Mouse (Mus musculus) frontal cortex, postnatal 25 days (tissue): ENCODE data around the gene Blcap.
"Not testable (repeated sequence)": the region's sequence is repeated elsewhere in the genome, so short reads cannot be mapped to it uniquely, and the experiment has no call there.

Experiments
- DNase-seq, 2 experiments: peaks; one replicate each; pipeline ENCODE4 v3.0.0; 2022; ENCODE audit warnings: low spot score in 2 of 2

Blcap gene

DNA sequence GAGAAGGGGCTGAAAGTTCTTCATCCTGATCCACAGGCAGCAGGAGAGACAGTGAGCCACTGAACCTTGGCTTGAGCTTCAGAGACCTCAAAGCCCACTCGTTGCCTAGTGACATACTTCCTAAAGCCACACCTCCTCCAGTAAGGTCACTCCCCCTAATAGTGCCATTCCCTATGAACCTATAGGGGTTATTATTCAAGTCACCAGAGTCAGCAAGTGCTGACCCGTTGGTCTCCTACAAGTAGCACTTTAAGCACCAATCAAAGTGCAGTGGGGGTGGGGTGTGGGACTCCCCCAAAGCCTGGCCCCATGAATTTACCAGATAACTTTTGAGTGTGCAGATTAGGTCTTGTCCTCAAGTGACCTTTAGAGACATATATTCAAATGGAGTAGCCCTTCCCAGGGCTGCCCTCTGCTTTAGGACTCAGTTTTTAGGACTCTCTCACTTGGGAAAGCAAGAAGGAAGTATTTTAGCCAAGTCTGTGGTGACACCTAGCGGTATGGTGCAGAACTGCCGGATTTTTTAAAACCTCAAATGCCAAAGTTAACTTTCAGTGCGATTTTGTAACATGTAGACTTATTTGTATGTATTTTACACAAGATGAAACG is at the start of gene Blcap:
Gene Blcap (minus strand): TSS at position 51 of the 609 bp plus-strand sequence.
- DNase-seq, result peak; percentile 52 to 57

DNA sequence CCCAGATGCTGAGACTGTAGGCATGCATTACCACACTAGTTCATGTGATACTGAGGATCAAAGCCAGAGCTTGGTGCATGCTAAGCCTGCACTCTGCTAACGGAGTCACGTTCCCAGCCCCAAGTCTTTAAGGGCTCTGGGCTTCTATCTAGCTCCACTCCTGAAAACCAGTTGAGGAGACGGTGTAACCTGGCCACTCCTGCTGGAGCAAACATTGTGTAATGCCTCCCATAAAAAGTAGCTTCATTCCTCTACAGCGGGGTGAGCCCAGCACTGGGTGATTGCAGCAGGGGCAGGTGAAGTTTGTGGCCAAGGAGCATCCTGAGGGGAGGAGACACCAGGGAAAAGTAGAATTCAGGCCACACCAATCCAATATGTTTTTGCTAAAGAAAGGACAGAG is 47.3 kb upstream of the Blcap start:
- no peak for DNase-seq

DNA sequence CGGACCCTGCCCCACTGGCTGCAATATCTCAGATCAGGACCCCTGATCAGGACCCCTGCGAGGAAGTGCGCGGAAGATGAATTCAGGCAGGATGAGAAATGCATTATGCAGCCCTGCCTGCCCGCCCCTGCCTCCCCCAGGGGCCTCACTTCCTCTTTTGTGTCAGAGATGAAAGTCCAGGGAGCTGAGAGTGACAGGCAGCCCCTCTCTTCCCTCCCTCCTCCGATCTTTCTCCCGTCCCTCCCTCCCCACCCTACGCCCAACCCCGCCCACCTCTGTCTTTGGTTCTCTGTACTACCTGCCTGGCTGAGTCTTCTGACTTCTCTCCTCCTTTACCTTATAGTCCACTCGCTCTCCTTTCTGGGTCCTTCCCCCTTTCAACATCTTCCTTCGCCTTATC is 42.9 kb upstream of the Blcap start:
- DNase-seq, result no peak

DNA sequence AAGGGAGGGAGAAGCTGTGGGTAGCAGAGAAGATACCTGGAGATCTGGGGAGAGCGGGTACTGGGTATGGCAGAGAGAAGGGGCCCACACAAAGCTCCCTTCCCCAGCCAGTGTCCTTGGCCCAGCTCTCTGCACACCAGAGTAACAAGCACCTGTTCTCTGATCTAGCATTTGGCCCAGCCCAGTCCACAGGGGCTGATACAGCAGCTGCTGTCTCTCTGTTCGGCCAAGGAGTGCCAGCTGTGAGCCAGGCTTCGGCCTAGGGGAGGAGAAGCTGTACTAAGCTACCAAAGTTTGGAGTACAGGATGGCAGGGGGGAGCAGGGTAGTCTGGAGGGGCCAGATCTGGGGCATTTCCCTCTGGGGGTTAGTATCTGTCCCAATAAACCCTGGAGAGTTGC is 40.7 kb upstream of the Blcap start:
- DNase-seq, result no peak

DNA sequence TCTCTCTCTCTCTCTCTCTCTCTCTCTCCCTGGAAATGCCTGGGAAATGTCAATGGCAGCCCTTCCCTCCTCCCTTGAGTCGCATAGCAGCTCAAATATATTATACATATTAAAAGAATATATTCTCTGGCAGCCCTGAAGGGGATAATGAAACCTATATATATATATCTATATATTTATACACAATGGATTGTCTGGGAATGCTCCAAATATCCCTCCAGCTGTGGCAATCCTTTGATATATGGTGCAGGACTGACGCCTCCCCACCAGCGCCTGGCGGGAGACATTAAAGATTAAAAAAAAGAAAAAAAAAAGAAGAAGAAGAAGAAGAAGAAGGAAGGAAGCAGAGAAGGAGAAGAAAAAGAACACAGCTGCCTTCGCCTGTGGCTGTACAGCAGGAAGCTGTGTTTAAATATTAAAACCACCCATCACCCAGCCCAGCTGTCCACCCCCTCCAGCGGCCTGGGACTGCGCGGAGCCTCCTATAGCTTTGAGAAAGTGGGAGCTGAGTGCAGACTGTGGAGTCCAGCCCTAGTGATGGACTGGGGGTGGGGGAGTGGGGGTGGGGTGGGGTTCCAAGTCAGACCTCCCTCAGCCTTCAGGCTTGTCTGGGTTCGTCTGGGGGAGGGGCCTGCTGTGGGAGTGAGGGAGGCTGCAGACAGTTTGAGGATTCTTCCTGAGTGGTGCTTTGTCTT is 36.6 kb upstream of the Blcap start:
- DNase-seq, result no peak

DNA sequence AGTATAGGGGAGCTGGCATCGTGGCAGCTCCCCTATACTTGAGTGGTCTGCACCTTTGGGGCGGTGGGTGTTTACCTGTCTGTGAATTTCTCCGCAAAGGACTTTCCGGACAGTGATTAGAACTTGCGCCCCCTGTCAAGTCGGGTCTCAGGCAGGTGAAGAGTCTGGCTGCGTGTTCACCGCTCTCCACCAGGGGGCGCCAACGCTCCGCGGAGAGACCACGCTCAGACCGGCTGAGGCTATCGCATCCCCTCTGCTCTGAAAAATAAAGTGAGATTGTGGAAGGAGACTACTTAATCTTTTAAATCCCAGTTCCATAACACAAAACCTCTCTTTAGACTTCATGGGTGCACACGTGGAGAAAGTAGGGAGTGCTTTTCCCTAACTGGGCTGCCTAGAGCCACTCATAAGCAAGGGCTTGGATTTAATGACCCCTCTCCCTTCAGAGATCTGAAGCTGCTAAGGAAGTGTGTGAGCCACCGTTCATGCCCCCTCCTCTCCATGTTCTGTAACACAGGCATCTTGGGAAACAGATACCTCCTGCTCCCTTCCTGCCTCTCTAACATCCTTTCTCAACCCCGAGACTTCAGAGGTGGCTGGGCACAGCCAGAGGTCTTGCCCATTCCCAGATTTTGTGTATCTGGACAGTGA is 34.1 kb upstream of the Blcap start:
- DNase-seq, result peak; percentile 70 to 77

DNA sequence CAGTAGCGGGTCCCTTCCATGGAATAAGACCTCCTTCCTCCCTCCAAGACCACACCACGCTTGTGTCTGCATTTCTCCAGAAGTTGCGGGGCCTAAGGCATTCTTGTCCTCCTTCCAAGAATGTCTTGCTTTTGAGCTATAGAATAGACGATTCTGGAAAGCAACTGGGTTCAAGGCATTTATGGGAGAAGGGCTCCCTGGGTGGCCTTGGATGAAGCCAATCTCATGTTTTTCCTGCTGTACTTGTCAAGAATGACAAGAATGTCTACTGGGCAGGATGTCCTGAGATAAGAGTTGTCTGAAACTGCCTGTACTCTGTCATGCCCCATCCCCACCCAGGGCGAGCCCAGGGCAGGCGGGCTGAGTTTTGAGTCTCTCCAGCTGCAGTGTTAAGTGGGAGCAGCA is 30.4 kb upstream of the Blcap start:
- DNase-seq, result no peak

DNA sequence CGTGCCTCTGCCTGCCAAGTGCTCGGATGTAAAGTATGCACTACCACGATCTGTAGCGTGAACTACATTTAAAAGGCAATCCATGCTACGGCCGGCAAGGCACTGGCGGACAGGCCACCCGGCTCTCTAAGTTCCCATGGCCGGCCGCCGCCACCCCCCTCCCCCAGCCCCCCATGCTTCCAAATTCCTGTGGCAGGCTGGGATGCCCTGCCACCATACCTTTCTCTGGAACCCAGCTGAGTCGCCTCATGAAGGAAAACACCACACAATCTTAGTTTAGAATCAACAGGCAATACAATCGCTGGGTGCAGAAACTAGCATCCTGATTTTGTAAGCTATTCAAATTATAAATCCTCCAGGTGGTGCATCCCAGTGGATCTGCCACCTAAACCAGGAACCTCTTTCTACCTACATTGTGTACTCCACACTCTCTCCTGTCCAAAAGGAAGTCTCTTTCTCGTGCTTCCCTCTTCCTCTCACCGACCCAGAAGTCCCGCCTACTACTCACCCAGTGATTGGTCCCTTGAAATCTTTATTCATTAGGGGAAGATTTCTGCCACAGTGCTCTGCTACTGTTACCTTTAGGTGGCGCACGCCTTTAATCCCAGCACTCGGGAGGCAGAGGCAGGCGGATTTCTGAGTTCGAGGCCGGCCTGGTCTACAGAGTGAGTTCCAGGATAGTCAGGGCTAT is 25.9 kb upstream of the Blcap start:
- DNase-seq, result no peak

DNA sequence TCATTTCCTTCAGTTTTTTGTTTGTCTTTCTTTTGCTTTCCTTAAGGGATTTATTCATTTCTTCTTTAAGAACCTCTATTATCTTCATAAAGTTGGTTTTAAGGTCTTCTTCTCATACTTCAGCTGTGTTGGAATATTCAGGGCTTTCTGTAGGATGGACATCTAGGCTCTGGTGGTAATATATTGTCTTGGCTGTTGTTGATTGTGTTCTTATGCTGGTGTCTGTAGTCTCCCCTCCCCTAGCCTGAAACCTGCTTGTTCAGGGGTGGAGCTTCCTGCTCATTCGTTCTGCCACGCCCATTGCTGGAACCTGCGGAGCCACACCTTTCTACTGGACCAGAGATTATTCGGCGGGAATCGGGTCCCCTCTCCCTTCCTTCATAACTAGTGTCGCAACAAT is 14.3 kb upstream of the Blcap start:
- DNase-seq, result not testable (repeated sequence)

DNA sequence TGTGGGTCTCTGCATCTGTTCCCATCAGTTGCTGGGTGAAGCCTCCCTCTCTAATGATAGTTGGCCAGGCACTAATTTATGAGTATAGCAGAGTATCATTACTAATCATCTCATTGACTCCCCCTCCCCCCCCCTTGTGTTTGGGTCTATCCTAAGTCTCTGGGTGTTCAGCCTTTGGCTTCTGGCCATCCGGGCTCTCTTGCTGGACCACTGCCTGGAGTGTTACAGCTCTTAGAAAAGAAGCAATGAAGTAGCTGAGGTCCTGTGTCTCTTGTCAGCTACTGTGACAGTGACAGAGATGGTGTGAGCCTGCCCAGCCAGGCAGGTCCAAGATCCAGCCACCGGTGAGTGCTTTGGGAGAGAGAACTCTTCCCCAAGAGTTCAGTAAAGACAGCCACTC is 1.7 kb upstream of the Blcap start:
- DNase-seq, result no peak

DNA sequence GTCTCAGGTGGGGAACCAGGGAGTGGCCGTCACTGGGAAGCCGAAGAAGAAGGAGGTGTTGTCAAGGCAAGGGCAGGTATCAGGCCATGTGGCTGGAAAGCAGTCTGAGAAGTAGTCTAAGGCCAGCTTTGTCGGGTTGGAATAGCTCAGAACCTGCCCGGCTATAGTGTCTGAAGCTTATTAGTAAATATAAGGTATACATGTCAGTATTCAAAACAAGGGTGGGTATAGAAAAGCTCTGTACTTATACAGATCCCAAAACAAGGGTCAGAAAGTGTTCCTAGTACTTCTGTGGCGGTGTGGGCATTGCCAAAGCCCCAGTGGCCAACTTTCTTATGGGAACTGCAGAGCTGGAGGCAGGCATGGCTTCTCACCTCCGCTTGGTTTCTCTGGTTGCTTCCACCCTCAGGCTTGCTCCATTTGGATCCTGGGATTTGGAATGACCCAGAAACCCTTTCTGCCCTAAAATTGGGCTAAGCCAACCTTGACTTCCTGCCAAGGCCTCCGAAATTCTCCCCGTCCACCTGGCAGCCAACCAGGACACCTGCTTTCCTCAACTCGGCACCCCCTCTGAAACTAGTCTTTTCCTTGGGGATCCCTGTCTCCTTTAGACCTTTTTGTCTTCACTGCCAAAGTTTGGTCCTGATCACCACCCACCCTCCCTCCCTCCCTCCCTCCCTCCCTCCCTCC is 1.1 kb downstream of the Blcap start:
- DNase-seq, result peak in 1 of 2 experiments; percentile 2

DNA sequence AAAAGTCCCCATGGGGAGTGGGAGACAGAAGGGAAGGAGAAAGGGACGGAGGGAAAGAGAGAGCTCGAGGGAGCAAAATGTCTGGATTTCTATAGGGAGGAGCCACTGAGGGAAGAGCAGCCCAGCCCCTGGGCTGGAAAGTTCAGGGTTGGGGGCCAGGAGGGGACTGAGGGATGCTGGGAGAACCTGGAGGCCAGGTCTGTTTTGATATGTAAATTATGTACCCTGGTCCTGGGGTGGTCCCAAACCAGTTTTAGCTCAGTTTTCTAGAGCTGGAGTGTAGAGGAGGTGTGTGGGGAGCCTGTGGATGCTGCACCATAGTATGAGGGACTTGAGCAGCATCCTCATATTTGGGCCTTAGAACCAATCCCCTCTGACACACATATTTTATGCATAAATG is 2.2 kb downstream of the Blcap start:
- no peak for DNase-seq

DNA sequence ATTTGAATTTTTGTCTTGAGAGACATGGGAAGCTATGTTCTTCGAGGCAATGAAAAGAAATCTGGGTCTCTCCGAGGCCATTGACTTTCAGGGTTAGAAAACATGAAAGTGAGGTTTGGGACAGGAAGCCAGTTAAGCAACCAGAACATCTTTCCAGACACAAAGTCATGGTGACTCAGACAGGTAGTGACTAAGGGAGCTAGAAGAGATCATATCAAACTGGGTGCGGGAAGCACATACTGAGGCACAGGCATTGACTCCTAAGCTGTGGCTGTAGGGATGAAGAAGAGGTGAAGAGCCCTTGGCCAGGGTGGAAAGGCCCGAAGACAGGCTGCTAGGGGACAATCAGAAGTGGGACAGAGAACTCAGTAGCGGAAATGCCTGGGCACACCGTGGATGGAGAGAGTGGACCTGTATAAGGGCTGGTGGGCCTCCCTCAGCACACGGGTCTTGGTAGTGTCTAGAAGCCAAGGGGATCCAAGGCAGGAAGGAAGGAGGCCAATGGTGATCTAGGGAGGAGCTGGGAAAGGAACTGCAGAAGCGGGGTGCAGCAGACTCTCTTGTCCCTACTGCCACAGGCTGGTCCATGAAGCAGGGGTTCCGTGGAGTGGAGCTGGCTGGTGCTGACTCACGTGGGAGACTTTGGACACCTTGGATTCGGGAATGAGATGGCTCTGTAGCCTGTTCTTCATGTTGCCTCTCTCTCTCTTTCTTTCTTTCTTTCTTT is 3.7 kb downstream of the Blcap start:
- DNase-seq, result peak in 1 of 2 experiments; percentile 4

DNA sequence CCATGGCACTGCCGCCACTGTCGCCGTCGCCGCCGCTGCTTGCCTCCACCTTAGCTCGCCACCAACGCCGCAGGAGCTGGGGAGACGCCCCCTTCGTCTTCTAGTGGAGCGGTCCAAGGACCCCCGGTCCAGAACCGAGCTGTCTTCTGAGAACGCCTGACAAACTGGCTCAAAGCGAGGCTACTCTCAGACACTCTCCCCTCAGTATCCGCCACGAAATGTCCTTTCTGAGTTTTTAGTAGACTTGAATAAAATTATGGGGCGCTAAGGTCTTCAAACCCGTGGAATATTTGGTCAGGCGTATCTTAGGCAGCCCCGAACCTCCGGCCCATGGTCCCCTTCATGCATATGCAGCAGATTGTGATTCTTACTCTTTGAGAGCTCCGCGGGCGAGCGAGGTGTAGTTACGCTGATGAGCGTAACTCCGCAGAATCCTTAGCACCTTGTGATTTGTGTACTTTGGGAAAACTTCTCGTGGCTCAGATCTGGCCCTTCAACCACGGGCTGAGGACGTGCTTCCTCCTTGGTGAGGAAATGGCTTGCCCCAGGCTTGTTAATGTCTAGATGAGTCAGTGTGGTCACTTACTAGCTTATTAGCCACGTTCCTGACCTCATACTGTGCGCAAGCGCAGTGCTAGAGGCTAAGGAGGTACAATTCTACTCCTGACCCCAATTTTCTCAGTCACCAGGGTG is 4.7 kb downstream of the Blcap start:
- peak; percentile 79 to 86 for DNase-seq

DNA sequence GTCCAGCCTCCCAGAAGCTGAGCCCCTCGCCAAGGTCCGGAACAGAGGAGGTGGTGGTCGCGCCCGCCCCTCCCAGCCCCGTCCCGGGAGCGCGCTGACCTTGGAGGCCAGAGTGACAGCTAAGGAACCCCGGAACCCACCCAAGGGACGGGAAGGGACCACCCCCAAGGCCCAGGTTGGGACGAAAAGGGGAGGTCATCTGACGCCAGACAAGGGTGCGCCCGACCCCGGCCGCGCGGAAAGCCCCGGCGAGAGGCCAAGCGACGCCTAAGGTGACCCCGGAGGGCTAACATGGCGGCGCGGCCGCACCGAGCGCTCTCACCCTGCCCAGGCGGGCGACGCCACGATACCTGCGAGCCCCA is 5.2 kb downstream of the Blcap start:
- no peak for DNase-seq

DNA sequence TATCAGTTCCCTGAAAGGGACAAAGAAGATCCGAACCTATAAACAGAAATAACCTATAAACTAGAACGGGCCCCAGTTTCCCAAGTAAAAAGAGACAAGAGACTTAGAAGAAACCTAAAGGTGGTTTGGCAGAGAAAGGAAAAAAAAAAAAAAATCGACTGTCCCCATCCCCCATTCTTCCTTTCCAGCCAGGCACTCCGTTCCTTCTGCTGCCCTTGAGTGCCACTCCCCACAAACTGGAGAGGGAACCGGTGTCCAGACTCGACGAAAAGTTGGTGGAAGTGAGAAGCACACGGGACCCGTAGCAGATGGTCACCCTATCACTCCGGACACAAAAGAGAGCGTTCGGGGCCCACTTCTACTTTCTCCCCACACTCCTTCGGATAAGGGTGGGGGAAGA is 5.6 kb downstream of the Blcap start:
- DNase-seq, result peak in 1 of 2 experiments; percentile 3

DNA sequence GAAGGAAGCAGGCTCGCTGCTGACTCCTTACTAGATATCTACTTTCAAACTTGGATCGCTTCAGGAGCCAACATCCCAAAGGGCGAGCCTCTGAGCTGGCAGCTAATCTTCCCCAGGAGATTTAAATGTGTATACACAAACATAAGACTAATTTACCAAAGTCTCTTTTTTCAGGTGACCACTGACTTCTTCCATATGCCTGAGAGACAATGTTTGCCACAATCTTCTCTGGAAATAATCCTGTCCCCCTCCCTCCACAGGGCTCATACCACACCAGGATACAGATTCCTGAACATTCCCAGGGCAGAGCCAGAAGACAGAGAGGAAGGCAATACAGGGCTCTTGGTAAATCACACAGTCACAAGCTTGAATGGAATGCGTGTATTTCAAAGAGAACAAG is 6.4 kb downstream of the Blcap start:
- DNase-seq, result peak in 1 of 2 experiments; percentile 2

DNA sequence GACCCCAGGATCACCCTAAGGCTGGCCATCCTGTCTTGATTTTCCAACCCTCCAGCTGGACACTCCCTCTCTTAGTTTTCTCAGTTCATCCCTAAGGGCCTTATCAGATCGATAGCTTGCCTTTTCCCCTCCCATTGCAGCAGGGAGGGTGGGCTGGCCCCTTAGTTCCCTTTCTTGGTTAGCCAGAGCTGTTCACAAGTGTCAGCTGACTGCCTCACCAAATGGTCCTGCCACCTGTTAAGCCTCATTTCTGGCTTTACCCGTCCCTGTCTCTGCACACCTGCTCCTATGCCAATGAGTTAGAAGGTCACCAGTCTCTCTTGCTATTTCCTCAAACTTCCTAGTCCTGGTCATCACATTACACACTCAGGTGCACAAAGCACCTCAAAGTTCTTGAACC is 8.0 kb downstream of the Blcap start:
- DNase-seq, result no peak

DNA sequence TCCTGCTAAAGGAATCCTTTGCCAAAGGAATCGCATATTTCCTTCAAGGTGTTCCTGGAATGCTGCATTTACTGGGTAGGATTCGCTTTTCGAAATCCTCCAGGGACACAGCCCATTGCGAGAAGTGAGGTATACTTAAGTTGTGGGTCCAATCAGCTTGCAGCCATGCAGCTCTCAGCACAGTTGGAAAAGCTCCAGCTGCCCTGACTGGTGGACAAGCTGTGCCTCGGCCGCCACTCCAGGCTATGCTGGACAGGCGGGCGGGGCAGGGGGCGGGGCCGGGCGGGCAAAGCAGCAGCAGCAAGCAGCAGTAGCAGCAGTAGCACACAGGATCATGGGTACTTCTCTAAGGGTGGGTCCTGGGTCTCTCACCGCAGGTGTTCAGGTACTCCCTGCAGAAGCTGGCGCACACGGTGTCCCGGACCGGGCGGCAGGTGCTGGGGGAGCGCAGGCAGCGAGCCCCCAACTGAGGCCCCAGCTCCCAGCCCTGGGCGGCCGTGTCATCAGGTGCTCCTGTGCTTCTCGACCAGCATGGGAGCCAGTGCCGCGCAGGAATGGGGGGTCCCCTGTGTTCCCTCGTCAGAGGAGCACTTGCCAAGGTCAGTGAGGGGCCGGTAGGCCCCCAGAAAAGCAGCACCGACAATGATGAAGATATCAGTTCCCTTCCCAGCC is 9.8 kb downstream of the Blcap start:
- peak in 1 of 2 experiments; percentile 41 for DNase-seq

DNA sequence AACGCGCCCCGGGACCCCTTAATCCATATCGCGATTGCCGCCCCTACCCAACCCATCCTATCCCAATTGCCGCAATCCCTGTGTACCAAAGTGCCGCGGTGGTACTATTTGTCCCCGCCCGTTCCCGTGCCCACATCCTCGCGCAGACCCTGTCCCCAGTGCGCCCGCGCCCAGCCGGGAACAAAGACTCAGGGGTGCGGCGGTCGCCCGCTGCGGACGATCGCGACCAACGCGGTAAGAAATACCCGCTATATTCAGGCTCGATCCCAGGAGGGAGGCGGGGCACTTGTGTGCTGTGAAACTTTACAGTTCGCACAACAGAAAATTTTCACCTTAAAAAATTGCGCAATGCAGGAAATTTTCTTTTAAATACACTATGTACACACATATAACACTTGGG is 10.8 kb downstream of the Blcap start:
- no peak for DNase-seq
